Mouse (Mus musculus): Measurements from ENCODE around the gene Gstp1.

DNA sequence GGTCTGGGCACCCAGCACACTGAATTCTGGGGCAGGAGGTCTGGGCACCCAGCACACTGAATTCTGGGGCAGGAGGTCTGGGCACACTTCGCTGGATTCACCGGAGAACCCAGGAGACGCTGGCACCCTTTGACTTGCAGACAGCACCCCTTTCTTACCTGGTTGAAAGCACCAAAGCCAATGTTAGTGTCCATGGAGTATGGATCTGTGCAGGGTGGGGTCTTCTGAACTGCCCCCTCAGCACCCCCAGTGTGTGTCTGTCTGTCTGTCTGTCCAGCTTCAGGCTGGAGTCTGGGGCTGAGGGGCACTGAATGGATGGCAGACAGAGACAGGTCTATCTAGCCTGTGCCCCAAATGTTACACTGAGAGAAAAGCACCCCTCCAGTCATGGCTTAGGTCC, 46.2 kb downstream of the Gstp1 start:
- no peak for TF ChIP-seq GATA1 (IDR thresholded peaks at IDR 0.05; ENCODE audit: low read length)
- TF ChIP-seq TAL1 (IDR thresholded peaks at IDR 0.05; ENCODE audit: low read length): no peak

Measured in erythroblast, embryonic 14.5 days (primary cell).